Mouse (Mus musculus) testis, postnatal 14 days (tissue): Measurements from ENCODE around the gene P2rx2.

Experiments
- DNase-seq: peaks from one replicate; pipeline ENCODE4 v3.0.0; 2021; ENCODE audit warnings: low spot score

The P2rx2 gene

DNA sequence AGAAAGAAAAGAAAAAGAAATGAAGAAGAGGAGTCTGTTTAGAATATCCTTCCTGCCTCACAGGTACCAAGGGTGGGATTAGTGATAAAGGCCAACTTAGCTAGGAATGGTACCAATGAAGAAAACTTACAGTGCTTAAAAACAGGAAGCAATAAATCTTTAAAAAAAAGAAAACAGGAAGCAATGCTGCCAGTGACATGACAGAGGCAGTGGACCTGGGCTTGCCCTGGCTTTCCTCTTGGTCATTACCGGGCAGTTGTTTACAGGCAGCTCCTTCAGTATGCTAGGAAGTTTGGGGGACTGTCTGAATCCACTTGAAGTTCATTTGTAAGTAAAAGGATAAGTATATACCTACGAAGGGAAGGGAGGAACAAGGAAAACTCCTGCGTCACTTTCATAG lies 12.5 kb downstream of the P2rx2 start:
- DNase-seq: no peak

DNA sequence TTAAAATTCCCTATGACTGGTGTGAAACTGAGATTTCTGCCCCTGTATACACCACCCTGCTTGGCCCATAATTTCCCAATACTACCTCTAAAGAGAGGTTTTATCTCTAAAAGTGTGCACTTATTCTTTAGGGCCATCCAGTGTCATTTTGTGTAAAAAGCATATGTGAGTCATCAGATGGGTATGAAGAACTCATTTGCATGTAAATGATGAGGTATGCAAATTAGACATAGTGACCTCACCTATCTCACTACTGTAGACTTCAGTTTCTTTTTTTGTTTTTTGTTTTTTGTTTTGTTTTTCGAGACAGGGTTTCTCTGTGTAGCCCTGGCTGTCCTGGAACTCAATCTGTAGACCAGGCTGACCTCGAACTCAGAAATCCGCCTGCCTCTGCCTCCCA lies 29.9 kb downstream of the P2rx2 start:
- DNase-seq: no peak

DNA sequence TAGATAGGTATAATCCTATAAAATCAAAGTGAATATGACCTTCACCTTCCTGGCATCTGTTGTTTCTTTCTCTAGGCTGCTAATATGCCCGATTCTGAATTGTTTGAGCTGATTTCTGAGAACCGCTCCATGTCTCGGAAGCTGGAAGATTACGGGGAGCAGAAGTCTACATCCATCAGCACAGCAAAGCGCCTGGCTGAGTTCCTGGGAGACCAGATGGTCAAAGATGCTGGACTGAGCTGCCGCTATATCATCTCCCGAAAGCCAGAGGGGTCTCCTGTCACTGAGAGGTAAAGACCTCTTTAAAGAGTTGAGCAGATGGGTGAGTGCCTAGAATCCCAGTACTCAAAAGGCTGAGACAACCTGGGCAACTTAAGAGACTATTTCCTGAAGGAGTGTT lies 34.2 kb downstream of the P2rx2 start:
- no peak for DNase-seq

DNA sequence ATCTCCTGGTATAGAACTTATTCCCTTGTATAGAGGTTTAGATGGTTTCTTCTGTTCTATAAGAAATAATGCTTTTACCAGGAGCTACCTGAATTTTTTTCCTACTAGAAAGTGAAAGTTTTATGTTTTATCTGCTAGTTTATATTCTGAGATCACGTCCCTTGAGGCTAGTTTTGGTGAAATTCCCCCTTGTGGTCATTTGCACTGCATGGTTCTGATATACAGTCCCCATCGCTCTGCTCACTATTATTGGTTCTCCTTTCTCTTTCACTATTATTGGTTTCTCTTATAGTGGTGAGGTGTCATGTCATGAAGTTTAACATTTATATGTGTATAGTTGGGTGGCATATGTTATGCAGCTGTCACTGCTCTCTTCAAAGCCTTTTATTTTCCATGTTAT lies 42.4 kb downstream of the P2rx2 start:
- no peak for DNase-seq

DNA sequence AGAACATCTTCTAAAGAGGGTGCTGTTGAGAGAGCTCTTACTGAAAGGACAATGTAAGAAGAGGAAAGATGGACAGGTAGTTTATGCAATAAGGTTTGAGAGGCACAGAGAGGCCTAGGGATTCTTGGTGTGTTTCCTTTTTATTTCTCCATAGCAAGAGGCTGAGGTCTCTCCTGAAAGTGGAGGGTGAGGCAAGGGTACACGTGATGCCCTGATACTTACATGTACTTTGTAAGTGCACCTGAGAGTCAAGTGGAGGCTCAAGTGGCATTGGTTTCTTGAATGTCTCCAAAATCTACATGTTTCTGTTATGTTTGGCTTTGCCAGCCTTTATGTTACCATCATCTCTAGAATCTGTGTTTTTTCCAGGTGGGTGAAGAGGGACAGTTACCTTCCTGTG lies 46.4 kb downstream of the P2rx2 start:
- DNase-seq: no peak

DNA sequence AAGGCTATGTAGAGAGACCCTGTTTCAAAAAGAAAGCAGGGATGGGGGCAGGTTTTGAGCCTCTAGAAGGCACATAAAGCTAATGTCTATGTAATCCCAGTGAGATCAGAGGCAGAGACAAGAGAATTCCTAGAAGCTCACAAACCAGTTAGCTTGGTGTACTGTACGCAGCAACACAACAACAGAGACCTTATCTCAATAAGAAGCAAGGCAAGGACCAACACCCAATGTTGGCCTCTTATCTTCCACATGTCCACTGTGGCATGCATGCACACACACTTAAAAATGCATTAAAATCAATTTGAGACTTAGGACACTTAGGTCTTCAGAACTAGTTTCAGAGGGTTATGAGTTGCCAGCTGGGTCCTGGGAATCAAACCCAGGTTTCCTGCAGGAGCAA lies 51.4 kb downstream of the P2rx2 start:
- DNase-seq: no peak
